Mouse (Mus musculus): ENCODE data around the gene Ldhc. TPM values are rescaled to one million over a fixed set of nuclear protein-coding genes. Genes with fewer than 3 reads are reported as not detected.
A peak's percentile ranks its signal among the peaks of the same experiment; 100 is the strongest.

Ldhc gene
- polyA plus RNA-seq, 1 experiment from 2014 or later, result 0.26 TPM

GRCm38 (mm10) chr7:46834994-46835610 lies 25.9 kb upstream of the Ldhc start:
- no peaks in the 10 kb centered on the region for H3K27me3 ChIP-seq
- H3K27ac ChIP-seq, result no peak overlapping the region
- H3K9me3 ChIP-seq, result no peaks in the 10 kb centered on the region
- no peak for ATAC-seq (ENCODE audit: insufficient number of reproducible peaks, low FRiP score, low TSS enrichment, low read depth)
- no peak overlapping the region for H3K4me3 ChIP-seq
- 42% methylated on average over 14 of the region's 14 CpGs for WGBS
- no peaks in the 10 kb centered on the region for H3K36me3 ChIP-seq
- H3K9ac ChIP-seq, result no peak overlapping the region
- peaks cover 24% of the 10 kb centered on the region for H3K4me1 ChIP-seq
- no peak overlapping the region for H3K4me2 ChIP-seq

- Histone ChIP-seq H3K9me3 (no peaks in the 10 kb centered on the region), H3K4me1 (peaks cover 26% of the 10 kb centered on the region), H3K4me2 (no peak overlapping the region), H3K9ac (no peak overlapping the region), H3K27me3 (0 out of 2 replicates have a peak, but pooled peaks cover under 1% of the 10 kb centered on the region), H3K36me3 (no peaks in the 10 kb centered on the region), H3K4me3 (no peak overlapping the region), H3K27ac (no peak overlapping the region)
- ATAC-seq (ENCODE audit: insufficient number of reproducible peaks, low FRiP score, low TSS enrichment, low read depth), result no peak
- 81% methylated on average over 5 of the region's 5 CpGs for WGBS
Measured at GRCm38 (mm10) chr7:46836357-46836756, 24.6 kb upstream of the Ldhc start.

- Histone ChIP-seq H3K9ac (no peak overlapping the region), H3K4me1 (peaks cover 27% of the 10 kb centered on the region), H3K27me3 (0 out of 2 replicates have a peak, but pooled peaks cover 4% of the 10 kb centered on the region), H3K4me2 (no peak overlapping the region), H3K27ac (no peak overlapping the region), H3K4me3 (no peak overlapping the region), H3K9me3 (no peaks in the 10 kb centered on the region), H3K36me3 (no peaks in the 10 kb centered on the region)
- ATAC-seq (ENCODE audit: insufficient number of reproducible peaks, low FRiP score, low TSS enrichment, low read depth), result no peak
- WGBS, result 50% methylated on average over 5 of the region's 5 CpGs
Measured at GRCm38 (mm10) chr7:46837073-46837472, 23.9 kb upstream of the Ldhc start.

- Histone ChIP-seq H3K27me3 (0 out of 2 replicates have a peak, but pooled peaks cover 4% of the 10 kb centered on the region), H3K4me3 (peak overlapping the region; percentile 11; the same call in 1 of the 2 replicates), H3K9ac (peak overlapping the region; percentile 20; the same call in 1 of the 2 replicates), H3K4me1 (peaks cover 27% of the 10 kb centered on the region), H3K4me2 (peak overlapping the region; percentile 42), H3K27ac (peak overlapping the region; percentile 87), H3K9me3 (no peaks in the 10 kb centered on the region), H3K36me3 (no peaks in the 10 kb centered on the region)
- 2% methylated on average over 8 of the region's 9 CpGs for WGBS
- peak; percentile 50 for ATAC-seq (ENCODE audit: insufficient number of reproducible peaks, low FRiP score, low TSS enrichment, low read depth)
Measured at GRCm38 (mm10) chr7:46838104-46838671, 22.8 kb upstream of the Ldhc start.

GRCm38 (mm10) chr7:46838891-46839302 lies 22.1 kb upstream of the Ldhc start:
- ATAC-seq (ENCODE audit: insufficient number of reproducible peaks, low FRiP score, low TSS enrichment, low read depth), result peak; percentile 78
- Histone ChIP-seq H3K27ac (peak overlapping the region; percentile 87), H3K36me3 (no peaks in the 10 kb centered on the region), H3K4me2 (peak overlapping the region; percentile 42), H3K9ac (no peak overlapping the region), H3K27me3 (0 out of 2 replicates have a peak, but pooled peaks cover 4% of the 10 kb centered on the region), H3K4me3 (peak overlapping the region; percentile 7), H3K9me3 (no peaks in the 10 kb centered on the region), H3K4me1 (peaks cover 27% of the 10 kb centered on the region)
- 4% methylated on average over 8 of the region's 8 CpGs for WGBS

- no peak for ATAC-seq (ENCODE audit: insufficient number of reproducible peaks, low FRiP score, low TSS enrichment, low read depth)
- Histone ChIP-seq H3K36me3 (no peaks in the 10 kb centered on the region), H3K4me2 (peak overlapping the region; percentile 42), H3K9ac (no peak overlapping the region), H3K4me3 (no peak overlapping the region; the same call in 1 of the 2 replicates), H3K27ac (peak overlapping the region; percentile 87), H3K4me1 (peaks cover 27% of the 10 kb centered on the region), H3K9me3 (no peaks in the 10 kb centered on the region), H3K27me3 (0 out of 2 replicates have a peak, but pooled peaks cover 4% of the 10 kb centered on the region)
- WGBS, result 36% methylated on average over 7 of the region's 7 CpGs
Measured at GRCm38 (mm10) chr7:46839446-46839845, 21.6 kb upstream of the Ldhc start.

GRCm38 (mm10) chr7:46839861-46840260 lies 21.1 kb upstream of the Ldhc start:
- Histone ChIP-seq H3K4me3 (no peak overlapping the region), H3K27me3 (0 out of 2 replicates have a peak, but pooled peaks cover 4% of the 10 kb centered on the region), H3K4me1 (peaks cover 31% of the 10 kb centered on the region), H3K9me3 (no peaks in the 10 kb centered on the region), H3K4me2 (no peak overlapping the region), H3K9ac (no peak overlapping the region), H3K36me3 (no peaks in the 10 kb centered on the region), H3K27ac (peak overlapping the region; percentile 87; the same call in 1 of the 2 replicates)
- no peak for ATAC-seq (ENCODE audit: insufficient number of reproducible peaks, low FRiP score, low TSS enrichment, low read depth)
- WGBS, result 61% methylated on average over 5 of the region's 5 CpGs

- Histone ChIP-seq H3K9ac (no peak overlapping the region), H3K27ac (no peak overlapping the region), H3K27me3 (0 out of 2 replicates have a peak, but pooled peaks cover 4% of the 10 kb centered on the region), H3K9me3 (no peaks in the 10 kb centered on the region), H3K4me3 (no peak overlapping the region), H3K36me3 (no peaks in the 10 kb centered on the region), H3K4me1 (peaks cover 36% of the 10 kb centered on the region), H3K4me2 (no peak overlapping the region)
- 55% methylated on average over 4 of the region's 4 CpGs for WGBS
- ATAC-seq (ENCODE audit: insufficient number of reproducible peaks, low FRiP score, low TSS enrichment, low read depth), result no peak
Measured at GRCm38 (mm10) chr7:46840326-46840725, 20.7 kb upstream of the Ldhc start.

GRCm38 (mm10) chr7:46840787-46841525 lies 20.0 kb upstream of the Ldhc start, which contains the start of gene Ldha:
Ldha (plus strand) TSS chr7:46841475.
- Histone ChIP-seq H3K36me3 (no peaks in the 10 kb centered on the region), H3K27me3 (0 out of 2 replicates have a peak, but pooled peaks cover 4% of the 10 kb centered on the region), H3K9me3 (no peaks in the 10 kb centered on the region), H3K27ac (no peak within 1 kb of the TSS), H3K4me2 (no peak within 1 kb of the TSS), H3K4me1 (peaks cover 37% of the 10 kb centered on the region), H3K4me3 (no peak within 1 kb of the TSS), H3K9ac (no peak within 1 kb of the TSS)
- 26% methylated on average over 6 of the region's 6 CpGs for WGBS
- ATAC-seq (ENCODE audit: insufficient number of reproducible peaks, low FRiP score, low TSS enrichment, low read depth), result no peak

- H3K4me2 ChIP-seq, result no peak overlapping the region
- ATAC-seq (ENCODE audit: insufficient number of reproducible peaks, low FRiP score, low TSS enrichment, low read depth), result no peak
- no peak overlapping the region for H3K4me3 ChIP-seq
- peaks cover 43% of the 10 kb centered on the region for H3K4me1 ChIP-seq
- H3K9me3 ChIP-seq, result no peaks in the 10 kb centered on the region
- WGBS, result 26% methylated on average over 5 of the region's 5 CpGs
- no peak overlapping the region for H3K9ac ChIP-seq
- 0 out of 2 replicates have a peak, but pooled peaks cover 4% of the 10 kb centered on the region for H3K27me3 ChIP-seq
- H3K36me3 ChIP-seq, result no peaks in the 10 kb centered on the region
- H3K27ac ChIP-seq, result no peak overlapping the region
Measured at GRCm38 (mm10) chr7:46842278-46842677, 18.7 kb upstream of the Ldhc start.

- Histone ChIP-seq H3K27ac (no peak overlapping the region), H3K36me3 (peaks cover 10% of the 10 kb centered on the region), H3K9ac (no peak overlapping the region), H3K4me2 (no peak overlapping the region), H3K4me3 (no peak overlapping the region), H3K27me3 (0 out of 2 replicates have a peak, but pooled peaks cover 4% of the 10 kb centered on the region), H3K9me3 (no peaks in the 10 kb centered on the region), H3K4me1 (peaks cover 39% of the 10 kb centered on the region)
- no peak for ATAC-seq (ENCODE audit: insufficient number of reproducible peaks, low FRiP score, low TSS enrichment, low read depth)
- 80% methylated on average over 4 of the region's 4 CpGs for WGBS
Measured at GRCm38 (mm10) chr7:46843576-46843975, 17.4 kb upstream of the Ldhc start.

Data from limb, embryonic 15.5 days (tissue).